Mouse (Mus musculus) heart, adult 9 months (tissue): ENCODE results near the gene Defa22.
"Not testable (repeated sequence)": the region's sequence is repeated elsewhere in the genome, so short reads cannot be mapped to it uniquely, and the experiment has no call there.

ENCODE experiments used
- DNase-seq, 2 experiments: peaks; one replicate each; pipeline ENCODE4 v3.0.0; 2022; ENCODE audit warnings: low spot score in 2 of 2

Defa22 gene

GRCm38 (mm10) chr8:21161977-21162376 is at the start of gene Defa22:
Gene Defa22, plus strand, starts transcription at chr8:21162277.
- DNase-seq, result not testable (repeated sequence)

DNA sequence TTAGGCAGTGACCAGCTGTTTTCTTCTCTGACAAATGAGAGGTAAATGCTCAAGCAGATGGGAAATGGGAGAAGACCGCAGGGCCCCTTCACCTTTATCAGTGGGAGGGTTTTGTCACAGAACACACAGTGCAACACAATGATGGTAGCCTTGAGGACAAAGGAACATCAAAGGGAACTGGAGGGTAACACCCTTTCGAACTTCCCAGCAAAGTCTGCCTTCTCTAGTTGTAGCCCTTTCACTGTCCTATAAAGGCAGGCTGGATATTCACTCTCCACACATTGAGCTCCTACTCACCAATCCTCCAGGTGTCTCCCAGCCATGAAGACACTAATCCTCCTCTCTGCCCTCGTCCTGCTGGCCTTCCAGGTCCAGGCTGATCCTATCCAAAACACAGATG is 27.7 kb upstream of the Defa22 start, which contains the start of gene Defa30:
Gene Defa30 (plus strand): TSS at position 301 of the 400 bp plus-strand sequence.
- not testable (repeated sequence) for DNase-seq

GRCm38 (mm10) chr8:21191314-21191713 is 29.2 kb downstream of the Defa22 start, which contains the start of gene Defa31:
Gene Defa31, plus strand, starts transcription at chr8:21191614.
- DNase-seq, result not testable (repeated sequence)

- DNase-seq, result not testable (repeated sequence)
Measured at GRCm38 (mm10) chr8:21201261-21201660, 39.2 kb downstream of the Defa22 start, which contains the start of gene Gm15293. Gene Gm15293, plus strand, starts transcription at chr8:21201561.
